Mouse (Mus musculus): ENCODE data around the gene Cyp2c66. TPM values are rescaled to one million over a fixed set of nuclear protein-coding genes. Genes with fewer than 3 reads are reported as not detected.
"Not testable (repeated sequence)": the region's sequence is repeated elsewhere in the genome, so short reads cannot be mapped to it uniquely, and the experiment has no call there.

Gene Cyp2c66
- polyA plus RNA-seq (2016; fragmentation: Nextera tagmentation; extraction: Ambion mirVana), result not detected in 2 replicates

DNA sequence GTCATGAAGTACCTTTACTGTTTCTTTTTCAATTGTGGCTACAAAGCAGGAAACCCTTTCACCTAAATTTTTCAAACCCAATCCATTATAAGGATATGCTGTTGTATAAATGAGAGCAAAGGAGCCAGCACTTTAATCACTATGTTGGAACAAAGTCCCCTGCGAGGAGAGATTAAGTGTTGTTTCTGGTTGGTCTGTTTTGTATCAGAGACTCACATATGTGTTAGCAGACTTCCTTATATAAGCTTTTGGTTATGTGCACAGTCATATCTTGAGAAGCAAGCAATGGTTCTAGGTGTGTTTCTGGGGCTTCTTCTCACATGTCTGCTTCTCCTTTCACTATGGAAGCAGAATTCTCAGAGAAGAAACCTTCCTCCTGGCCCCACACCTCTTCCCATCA lies at the start of gene Cyp2c66:
TSS of gene Cyp2c66 (plus strand) at position 255 of the 400 bp plus-strand sequence.
- no peaks in the 10 kb centered on the region for H3K4me1 ChIP-seq
- no peaks in the 10 kb centered on the region for H3K9me3 ChIP-seq
- 83% methylated on average over 1 of the region's 1 CpGs for WGBS
- no peak within 1 kb of the TSS for H3K9ac ChIP-seq
- H3K27me3 ChIP-seq, result no peaks in the 10 kb centered on the region
- no peaks in the 10 kb centered on the region for H3K36me3 ChIP-seq (replicated peaks)
- H3K27ac ChIP-seq, result no peak within 1 kb of the TSS
- H3K4me3 ChIP-seq (replicated peaks), result no peak within 1 kb of the TSS
- no peak within 1 kb of the TSS for H3K4me2 ChIP-seq
- ATAC-seq (ENCODE audit: low FRiP score), result no peak

- not testable (repeated sequence) for ATAC-seq (ENCODE audit: low FRiP score); H3K36me3 ChIP-seq (replicated peaks); H3K27ac ChIP-seq; H3K4me1 ChIP-seq; H3K4me3 ChIP-seq (replicated peaks); H3K4me2 ChIP-seq; H3K27me3 ChIP-seq; H3K9ac ChIP-seq
- WGBS, result 79% methylated on average over 2 of the region's 2 CpGs
- H3K9me3 ChIP-seq, result peaks cover 18% of the 10 kb centered on the region; the same call in 1 of the 2 replicates
Measured at GRCm38 (mm10) chr19:39098779-39099178, 14.9 kb upstream of the Cyp2c66 start.

- not testable (repeated sequence) for H3K4me3 ChIP-seq (replicated peaks); H3K4me1 ChIP-seq; H3K4me2 ChIP-seq; H3K9ac ChIP-seq; H3K27ac ChIP-seq; H3K36me3 ChIP-seq (replicated peaks); ATAC-seq (ENCODE audit: low FRiP score); H3K27me3 ChIP-seq; H3K9me3 ChIP-seq
- WGBS, result 88% methylated on average over 19 of the region's 19 CpGs
Measured at GRCm38 (mm10) chr19:39156836-39157235, 43.1 kb downstream of the Cyp2c66 start.

Other genes starting within 250 kb of the Cyp2c66 start
- 89.0 and 90.0 TPM in 2 replicates for gene Hells, start 183.0 kb upstream of the Cyp2c66 start, polyA plus RNA-seq (2016; fragmentation: Nextera tagmentation; extraction: Ambion mirVana)
- gene Cyp2c55, start 106.9 kb upstream of the Cyp2c66 start, polyA plus RNA-seq (2016; fragmentation: Nextera tagmentation; extraction: Ambion mirVana), result not detected in 2 replicates
- gene Cyp2c65, start 52.9 kb upstream of the Cyp2c66 start, polyA plus RNA-seq (2016; fragmentation: Nextera tagmentation; extraction: Ambion mirVana), result not detected in 2 replicates
- gene Cyp2c29, start 155.5 kb downstream of the Cyp2c66 start, polyA plus RNA-seq (2016; fragmentation: Nextera tagmentation; extraction: Ambion mirVana), result not detected in 2 replicates